In genomic region chr8:84952612-84953255, GRCm38 (mm10) we compare ENCODE assay signal across 8 mouse cellular contexts. TPM values are rescaled to one million over a fixed set of nuclear protein-coding genes. Genes with fewer than 3 reads are reported as not detected.
DNase-seq lines count a peak whose midpoint lies in the region; ATAC-seq and TF ChIP-seq lines count a peak whose summit lies in the region.

No protein-coding gene starts in this region.

- H3K36me3 ChIP-seq in midbrain, embryonic 10.5 days = peaks cover 24% of the 10 kb centered on the region
- no peaks in the 10 kb centered on the region for H3K36me3 ChIP-seq in midbrain, embryonic 16.5 days (ENCODE audit: control insufficient read depth, insufficient read depth, low read length)
- H3K36me3 ChIP-seq in embryonic facial prominence, embryonic 10.5 days (replicated peaks) = peaks cover 20% of the 10 kb centered on the region
- peaks cover 5% of the 10 kb centered on the region; the same call in 1 of the 2 replicates for H3K36me3 ChIP-seq in lung, embryonic 16.5 days (ENCODE audit: control insufficient read depth, insufficient read depth, low read length)

- no peak overlapping the region for H3K4me2 ChIP-seq in midbrain, embryonic 16.5 days (ENCODE audit: low read length)
- H3K4me2 ChIP-seq in lung, embryonic 16.5 days (ENCODE audit: low read depth, low read length) = peak overlapping the region; percentile 23

- 9% methylated on average over 18 of the region's 18 CpGs for WGBS in midbrain, embryonic 10.5 days
- WGBS in midbrain, embryonic 16.5 days = 12% methylated on average over 18 of the region's 18 CpGs
- WGBS in embryonic facial prominence, embryonic 10.5 days = 9% methylated on average over 18 of the region's 18 CpGs
- 6% methylated on average over 18 of the region's 18 CpGs for WGBS in lung, embryonic 16.5 days

- H3K9me3 ChIP-seq in midbrain, embryonic 10.5 days (replicated peaks) = no peaks in the 10 kb centered on the region
- H3K9me3 ChIP-seq in midbrain, embryonic 16.5 days (replicated peaks; ENCODE audit: control insufficient read depth, low read length, poor library complexity, severe bottlenecking) = no peaks in the 10 kb centered on the region; the same call in 1 of the 2 replicates
- no peaks in the 10 kb centered on the region for H3K9me3 ChIP-seq in embryonic facial prominence, embryonic 10.5 days
- no peaks in the 10 kb centered on the region for H3K9me3 ChIP-seq in lung, embryonic 16.5 days (ENCODE audit: control insufficient read depth, low read length)

- 0 out of 2 replicates have a peak overlapping the region, but pooled peaks have one; percentile 11 for H3K4me3 ChIP-seq in midbrain, embryonic 10.5 days
- H3K4me3 ChIP-seq in midbrain, embryonic 16.5 days (ENCODE audit: low read depth, low read length) = no peak overlapping the region
- 0 out of 2 replicates have a peak overlapping the region, but pooled peaks have one; percentile 22 for H3K4me3 ChIP-seq in embryonic facial prominence, embryonic 10.5 days
- H3K4me3 ChIP-seq in lung, embryonic 16.5 days (ENCODE audit: low read length) = no peak overlapping the region
- no peak overlapping the region for H3K4me3 ChIP-seq in layer of hippocampus, adult 2 months

- no peak overlapping the region for H3K9ac ChIP-seq in midbrain, embryonic 16.5 days (ENCODE audit: low read depth, low read length)
- H3K9ac ChIP-seq in lung, embryonic 16.5 days (ENCODE audit: low read length) = no peak overlapping the region

- peaks cover 13% of the 10 kb centered on the region for H3K4me1 ChIP-seq in midbrain, embryonic 10.5 days
- H3K4me1 ChIP-seq in midbrain, embryonic 16.5 days (ENCODE audit: control insufficient read depth, insufficient read depth, low read length) = no peaks in the 10 kb centered on the region
- H3K4me1 ChIP-seq in embryonic facial prominence, embryonic 10.5 days = 0 out of 2 replicates have a peak, but pooled peaks cover 3% of the 10 kb centered on the region
- H3K4me1 ChIP-seq in lung, embryonic 16.5 days (replicated peaks; ENCODE audit: control insufficient read depth, insufficient read depth, low read length) = no peaks in the 10 kb centered on the region

- no peak overlapping the region for H3K27ac ChIP-seq in midbrain, embryonic 10.5 days (replicated peaks)
- H3K27ac ChIP-seq in midbrain, embryonic 16.5 days (ENCODE audit: low read length) = no peak overlapping the region
- no peak overlapping the region for H3K27ac ChIP-seq in embryonic facial prominence, embryonic 10.5 days (replicated peaks)
- no peak overlapping the region for H3K27ac ChIP-seq in lung, embryonic 16.5 days (ENCODE audit: low read length)
- H3K27ac ChIP-seq in layer of hippocampus, adult 2 months = no peak overlapping the region

- no peak for DNase-seq in midbrain, embryonic 10.5 days (ENCODE audit: low spot score)
- DNase-seq in embryonic facial prominence, embryonic 10.5 days (ENCODE audit: low spot score) = no peak
- DNase-seq in embryo, embryonic 9.5 days (ENCODE audit: extremely low spot score) = no peak
- DNase-seq in embryo, embryonic 11 days = no peak
- DNase-seq in layer of hippocampus, adult 2 months (ENCODE audit: low spot score in 2 of 2) = no peak

- no peak for TF ChIP-seq CTCF in layer of hippocampus, adult 2 months (conservative IDR thresholded peaks at IDR 0.05)

- H3K27me3 ChIP-seq in midbrain, embryonic 10.5 days (ENCODE audit: low read depth, poor library complexity, severe bottlenecking) = peaks cover 58% of the 10 kb centered on the region
- H3K27me3 ChIP-seq in midbrain, embryonic 16.5 days (ENCODE audit: control insufficient read depth, insufficient read depth, low read depth, low read length) = peaks cover 21% of the 10 kb centered on the region
- H3K27me3 ChIP-seq in embryonic facial prominence, embryonic 10.5 days (replicated peaks; ENCODE audit: low read depth, poor library complexity, severe bottlenecking) = peaks cover 60% of the 10 kb centered on the region
- peaks cover 4% of the 10 kb centered on the region; the same call in 1 of the 2 replicates for H3K27me3 ChIP-seq in lung, embryonic 16.5 days (ENCODE audit: control insufficient read depth, insufficient read depth, low read depth, low read length)

- no peak for ATAC-seq in midbrain, embryonic 16.5 days
- peak; percentile 38 for ATAC-seq in inflammation-experienced regulatory T-cells, adult 6 months
- peak; percentile 79 for ATAC-seq in lung, embryonic 16.5 days (ENCODE audit: low read depth)

RNA-seq across cellular contexts. Expression of gene Rtbdn, which starts 5.9 kb away (rescaled TPM):
- polyA plus RNA-seq in midbrain, embryonic 10.5 days (2016; fragmentation: Nextera tagmentation; extraction: Ambion mirVana) = 0.62 and 1.2 TPM in 2 replicates
- 2.8 and 3.3 TPM in 2 replicates for polyA plus RNA-seq in midbrain, embryonic 16.5 days (2015; fragmentation: Nextera tagmentation; extraction: Ambion mirVana)
- 0.36 and 0.91 TPM in 2 replicates for polyA plus RNA-seq in embryonic facial prominence, embryonic 10.5 days (2016; fragmentation: Nextera tagmentation; extraction: Ambion mirVana)
- polyA plus RNA-seq in inflammation-experienced regulatory T-cells, adult 6 months (2017; shearing (Covaris generic)) = under 1 TPM in 1 of 3 experiments, not detected in 2; 0.28 TPM
- 0.23 and 0.29 TPM in 2 replicates for polyA plus RNA-seq in lung, embryonic 16.5 days (2015; fragmentation: Nextera tagmentation; extraction: Ambion mirVana)
- 1 to 10 TPM; 1.1 TPM for total RNA-seq in layer of hippocampus, adult 2 months (2021)

RNA-seq across cellular contexts. Expression of gene Mast1, which starts 15.6 kb away (rescaled TPM):
- polyA plus RNA-seq in midbrain, embryonic 10.5 days (2016; fragmentation: Nextera tagmentation; extraction: Ambion mirVana) = 3.2 and 8.4 TPM in 2 replicates
- 85.7 and 86.1 TPM in 2 replicates for polyA plus RNA-seq in midbrain, embryonic 16.5 days (2015; fragmentation: Nextera tagmentation; extraction: Ambion mirVana)
- 2.3 and 3.4 TPM in 2 replicates for polyA plus RNA-seq in embryonic facial prominence, embryonic 10.5 days (2016; fragmentation: Nextera tagmentation; extraction: Ambion mirVana)
- polyA plus RNA-seq in inflammation-experienced regulatory T-cells, adult 6 months (2017; shearing (Covaris generic)) = 1 to 10 TPM in 2 of 3 experiments, under 1 TPM in 1; 0.84 to 1.5 (median 1.1) TPM
- polyA plus RNA-seq in lung, embryonic 16.5 days (2015; fragmentation: Nextera tagmentation; extraction: Ambion mirVana) = 0.64 and 0.72 TPM in 2 replicates
- 10 to 100 TPM; 78.9 to 85.5 TPM for total RNA-seq in layer of hippocampus, adult 2 months (2021)

RNA-seq across cellular contexts. Expression of gene Gm49661, which starts 16.5 kb away (rescaled TPM):
- polyA plus RNA-seq in midbrain, embryonic 10.5 days (2016; fragmentation: Nextera tagmentation; extraction: Ambion mirVana) = not detected in 2 replicates
- polyA plus RNA-seq in midbrain, embryonic 16.5 days (2015; fragmentation: Nextera tagmentation; extraction: Ambion mirVana) = not detected in 2 replicates
- not detected in 2 replicates for polyA plus RNA-seq in embryonic facial prominence, embryonic 10.5 days (2016; fragmentation: Nextera tagmentation; extraction: Ambion mirVana)
- polyA plus RNA-seq in inflammation-experienced regulatory T-cells, adult 6 months (2017; shearing (Covaris generic)) = not detected
- not detected in 2 replicates for polyA plus RNA-seq in lung, embryonic 16.5 days (2015; fragmentation: Nextera tagmentation; extraction: Ambion mirVana)
- not detected for total RNA-seq in layer of hippocampus, adult 2 months (2021)

RNA-seq across cellular contexts. Expression of gene Prdx2, which starts 16.7 kb away (rescaled TPM):
- polyA plus RNA-seq in midbrain, embryonic 10.5 days (2016; fragmentation: Nextera tagmentation; extraction: Ambion mirVana) = 1,203 and 1,278 TPM in 2 replicates
- polyA plus RNA-seq in midbrain, embryonic 16.5 days (2015; fragmentation: Nextera tagmentation; extraction: Ambion mirVana) = 1,134 and 1,161 TPM in 2 replicates
- polyA plus RNA-seq in embryonic facial prominence, embryonic 10.5 days (2016; fragmentation: Nextera tagmentation; extraction: Ambion mirVana) = 1,193 and 1,272 TPM in 2 replicates
- 100 to 1,000 TPM; 232 to 340 (median 290) TPM for polyA plus RNA-seq in inflammation-experienced regulatory T-cells, adult 6 months (2017; shearing (Covaris generic))
- polyA plus RNA-seq in lung, embryonic 16.5 days (2015; fragmentation: Nextera tagmentation; extraction: Ambion mirVana) = 644 and 691 TPM in 2 replicates
- total RNA-seq in layer of hippocampus, adult 2 months (2021) = 100 to 1,000 TPM; 323 to 345 TPM

RNA-seq across cellular contexts. Expression of gene Rnaseh2a, which starts 16.8 kb away (rescaled TPM):
- polyA plus RNA-seq in midbrain, embryonic 10.5 days (2016; fragmentation: Nextera tagmentation; extraction: Ambion mirVana) = 136 and 158 TPM in 2 replicates
- 47.9 and 51.3 TPM in 2 replicates for polyA plus RNA-seq in midbrain, embryonic 16.5 days (2015; fragmentation: Nextera tagmentation; extraction: Ambion mirVana)
- 147 and 148 TPM in 2 replicates for polyA plus RNA-seq in embryonic facial prominence, embryonic 10.5 days (2016; fragmentation: Nextera tagmentation; extraction: Ambion mirVana)
- polyA plus RNA-seq in inflammation-experienced regulatory T-cells, adult 6 months (2017; shearing (Covaris generic)) = 10 to 100 TPM; 57.0 to 88.9 (median 72.8) TPM
- polyA plus RNA-seq in lung, embryonic 16.5 days (2015; fragmentation: Nextera tagmentation; extraction: Ambion mirVana) = 114 and 119 TPM in 2 replicates
- 10 to 100 TPM; 43.0 to 46.9 TPM for total RNA-seq in layer of hippocampus, adult 2 months (2021)

Comparison
In these comparisons a context has a peak if more than half of its experiments do, and no peak if none do; other contexts are left out.
1. H3K4me3 ChIP-seq: peak in midbrain, embryonic 10.5 days (single experiment) and embryonic facial prominence, embryonic 10.5 days (single experiment); none in midbrain, embryonic 16.5 days (single experiment), lung, embryonic 16.5 days (single experiment) and layer of hippocampus, adult 2 months (single experiment).